Mouse (Mus musculus) ovary, postnatal 10 days (tissue): ENCODE measurements at regions not wholly inside any gene's neighbourhood (a gene's known extent, or its start where the extent isn't known, plus 50 kb on each side); places are given as distances from the start of the nearest gene placed in this dataset.

ENCODE experiments used
- DNase-seq: peaks from one replicate; pipeline ENCODE4 v3.0.0; 2022; ENCODE audit warnings: low spot score

- no peak for DNase-seq
Measured at GRCm38 (mm10) chr11:64917301-64917700, 61.5 kb upstream of the Elac2 start.

- DNase-seq, result no peak
Measured at GRCm38 (mm10) chr11:64924989-64925388, 53.8 kb upstream of the Elac2 start.

- no peak for DNase-seq
Measured at GRCm38 (mm10) chr11:64925970-64926369, 52.9 kb upstream of the Elac2 start.
